Comparison of ENCODE assay signal across 9 mouse cellular contexts in the genomic region with DNA sequence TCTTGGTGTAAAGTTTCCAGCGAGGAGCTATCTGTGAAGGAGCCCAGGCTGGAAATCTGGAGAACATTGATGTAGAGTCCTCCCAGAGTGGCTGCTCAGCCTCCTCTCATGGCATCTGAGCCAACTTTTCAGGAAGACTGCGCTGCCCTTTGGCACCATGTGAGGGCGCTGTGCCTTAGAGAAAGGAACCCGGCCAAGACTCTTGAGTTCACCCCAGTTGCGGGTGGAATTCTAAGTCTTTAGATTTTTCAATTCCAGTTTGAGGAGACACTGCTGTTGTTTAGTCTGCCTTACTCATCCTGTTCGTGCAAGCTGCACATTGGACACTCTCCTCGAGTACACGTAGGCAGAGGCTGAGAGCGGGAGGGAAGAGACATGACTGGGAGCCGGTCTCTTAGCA. TPM values are rescaled to one million over a fixed set of nuclear protein-coding genes. Genes with fewer than 3 reads are reported as not detected.
DNase-seq lines count a peak whose midpoint lies in the region; ATAC-seq and TF ChIP-seq lines count a peak whose summit lies in the region.
"Had no signal": no experiment of that assay in that cellular context is flagged by ENCODE, and none has a peak within 500 bp of the region (broad histone marks: within the 10 kb centered on the region; RNA-seq: fewer than 3 reads in every experiment).

No protein-coding gene starts in this region.

- peak; percentile 48 for ATAC-seq in lung, postnatal 0 days
- ATAC-seq in inflammation-experienced regulatory T-cells, adult 6 months = no peak

- H3K36me3 ChIP-seq in lung, postnatal 0 days (ENCODE audit: insufficient read depth, low read length) = no peaks in the 10 kb centered on the region

- peak; percentile 8 for DNase-seq in CD4-positive helper T cell, adult 2 months (ENCODE audit: low read depth, low spot score)
- peak; percentile 74 for DNase-seq in NIH3T3 (ENCODE audit: low read depth)
- DNase-seq in cerebellum, postnatal 36 days = peak; percentile 67 to 68
- peak; percentile 73 to 80 for DNase-seq in gastrocnemius, postnatal 4 days (ENCODE audit: low spot score in 2 of 2)
- peak; percentile 84 to 89 for DNase-seq in layer of hippocampus, adult 8-10 months (ENCODE audit: low spot score in 2 of 2)
- DNase-seq in lung, postnatal 0 days (ENCODE audit: low spot score) = peak; percentile 94
- DNase-seq in skeletal muscle tissue, adult 2 months (ENCODE audit: low read depth, low spot score) = peak; percentile 41

- peak overlapping the region; percentile 27; the same call in 1 of the 2 replicates for H3K4me2 ChIP-seq in lung, postnatal 0 days (replicated peaks; ENCODE audit: low read depth, low read length)

- peak; percentile 88 for TF ChIP-seq CTCF in lung, postnatal 0 days (IDR thresholded peaks at IDR 0.05)

- H3K9me3 ChIP-seq in lung, postnatal 0 days (ENCODE audit: low read length) = no peaks in the 10 kb centered on the region

- peak overlapping the region; percentile 59; the same call in 1 of the 2 replicates for H3K27ac ChIP-seq in lung, postnatal 0 days (ENCODE audit: low read length)
- H3K27ac ChIP-seq: macrophage had no signal

- H3K4me3 ChIP-seq in lung, postnatal 0 days (ENCODE audit: low read depth, low read length) = no peak overlapping the region

- WGBS in lung, postnatal 0 days = 36% methylated on average over 10 of the region's 10 CpGs

- no peak overlapping the region for H3K9ac ChIP-seq in lung, postnatal 0 days (replicated peaks; ENCODE audit: low read depth)

- H3K4me1 ChIP-seq in lung, postnatal 0 days (ENCODE audit: insufficient read depth, low read depth, low read length) = peaks cover 18% of the 10 kb centered on the region; the same call in 1 of the 2 replicates

- TF ChIP-seq EP300 in lung, postnatal 0 days (IDR thresholded peaks at IDR 0.05) = no peak; the same call in none of the 2 replicates

- no peaks in the 10 kb centered on the region for H3K27me3 ChIP-seq in lung, postnatal 0 days (replicated peaks; ENCODE audit: insufficient read depth, low read length)

RNA-seq across cellular contexts. Expression of a gene that starts 2.5 kb away (rescaled TPM):
- 10 to 100 TPM; 10.5 to 14.1 TPM for total RNA-seq in gastrocnemius, postnatal 4 days (2021)
- total RNA-seq in layer of hippocampus, adult 8-10 months (2022) = 10 to 100 TPM; 17.6 to 33.8 (median 24.9) TPM
- 14.1 and 14.5 TPM in 2 replicates for polyA plus RNA-seq in lung, postnatal 0 days (2015; fragmentation: Nextera tagmentation; extraction: Ambion mirVana)
- polyA plus RNA-seq in inflammation-experienced regulatory T-cells, adult 6 months (2017; shearing (Covaris generic)) = under 1 TPM in 1 of 3 experiments, not detected in 2; 0.43 TPM
- polyA plus RNA-seq: macrophage had no signal

Comparison
In these comparisons a context has a peak if more than half of its experiments do, and no peak if none do; other contexts are left out.
1. DNase-seq: peak in every context shown above with its lines; median percentile 94 in lung, postnatal 0 days; 86 in layer of hippocampus, adult 8-10 months; 76 in gastrocnemius, postnatal 4 days; 74 in NIH3T3; 68 in cerebellum, postnatal 36 days; 41 in skeletal muscle tissue, adult 2 months; 8 in CD4-positive helper T cell, adult 2 months.